Mouse (Mus musculus) lung, embryonic 14.5 days (tissue): ENCODE results near the gene Runx1. TPM values are rescaled to one million over a fixed set of nuclear protein-coding genes. Genes with fewer than 3 reads are reported as not detected.

Experiments used
- ATAC-seq: fragments of 200-750 bp; cut with Nextera tagmentation; 2 replicates; pipeline ENCODE4 v1.8.0; 2017; ENCODE audit warnings: mild to moderate bottlenecking, moderate TSS enrichment, moderate library complexity; ENCODE audit not compliant: insufficient read depth
- DNase-seq: peaks from one replicate; pipeline ENCODE4 v3.0.0-alpha.2; 2015
- H3K27ac ChIP-seq: fragments of 300-500 bp; sonication (generic); 2 replicates; pipeline ENCODE4 v1.5.1; 2014; ENCODE audit warnings: low read depth, mild to moderate bottlenecking, moderate library complexity
- H3K27me3 ChIP-seq: fragments of 300-500 bp; sonication (generic); 2 replicates; pipeline ENCODE4 v1.6.1; 2014; ENCODE audit warnings: low read length, control low read depth; ENCODE audit not compliant: insufficient read depth
- H3K36me3 ChIP-seq: fragments of 300-500 bp; sonication (generic); 2 replicates; pipeline ENCODE4 v1.6.1; 2014; ENCODE audit warnings: control low read depth; ENCODE audit not compliant: insufficient read depth
- H3K4me1 ChIP-seq: fragments of 300-500 bp; sonication (generic); 2 replicates; pipeline ENCODE4 v1.6.1; 2014; ENCODE audit warnings: antibody characterized with exemption, control low read depth; ENCODE audit not compliant: insufficient read depth
- H3K4me2 ChIP-seq: fragments of 300-500 bp; sonication (generic); 2 replicates; pipeline ENCODE4 v1.6.1; 2014; ENCODE audit warnings: mild to moderate bottlenecking
- H3K4me3 ChIP-seq: fragments of 300-500 bp; sonication (generic); 2 replicates; pipeline ENCODE4 v1.5.1; 2014; ENCODE audit warnings: low read depth, low read length
- H3K9ac ChIP-seq: fragments of 300-500 bp; sonication (generic); 2 replicates; pipeline ENCODE4 v1.6.1; 2014
- H3K9me3 ChIP-seq: fragments of 300-500 bp; sonication (generic); 2 replicates; pipeline ENCODE4 v1.6.1; 2016; ENCODE audit warnings: low read depth, low read length, control low read depth
- CTCF ChIP-seq: IDR thresholded peaks from 2 replicates; pipeline ENCODE4 v1.5.1; 2016; ENCODE audit warnings: antibody characterized with exemption, low read depth
- WGBS: fragments of 180-500 bp; shearing (Covaris S2); extraction: QIAGEN DNeasy Blood & Tissue Kit; methylation state at CpG from one replicate; pipeline ENCODE4 v1.1.7; 2014; 5-methylcytosine and 5-hydroxymethylcytosine counted together
- polyA plus RNA-seq: library from polyadenylated mRNA; unstranded; fragments of >200 nt; fragmentation: Nextera tagmentation; extraction: Ambion mirVana; gene quantifications from 2 replicates; pipeline ENCODE4 v1.2.1, GENCODE M21; 2014

The Runx1 gene
- polyA plus RNA-seq, 1 experiment from 2014 or later = 10.8 TPM

- peak overlapping the region; percentile 21; the same call in 1 of the 2 replicates for H3K4me2 ChIP-seq
- ATAC-seq (no peak), DNase-seq (no peak)
- TF ChIP-seq CTCF = no peak
- H3K27ac ChIP-seq = peak overlapping the region; percentile 46; the same call in 1 of the 2 replicates
- no peaks in the 10 kb centered on the region for H3K27me3 ChIP-seq
- no peaks in the 10 kb centered on the region for H3K9me3 ChIP-seq
- H3K4me3 ChIP-seq = peak overlapping the region; percentile 18; the same call in 1 of the 2 replicates
- H3K36me3 ChIP-seq = no peaks in the 10 kb centered on the region
- H3K4me1 ChIP-seq = 0 out of 2 replicates have a peak, but pooled peaks cover 4% of the 10 kb centered on the region
- H3K9ac ChIP-seq = no peak overlapping the region
- 55% methylated on average over 18 of the region's 18 CpGs for WGBS
These were observed 625 bp downstream of the Runx1 start for GRCm38 (mm10) chr16:92825204-92825843.

- Histone ChIP-seq H3K4me1 (0 out of 2 replicates have a peak, but pooled peaks cover 3% of the 10 kb centered on the region), H3K27ac (peak overlapping the region; percentile 46; the same call in 1 of the 2 replicates), H3K9ac (no peak overlapping the region), H3K36me3 (no peaks in the 10 kb centered on the region), H3K4me3 (peak overlapping the region; percentile 18; the same call in 1 of the 2 replicates), H3K9me3 (no peaks in the 10 kb centered on the region), H3K4me2 (peak overlapping the region; percentile 21; the same call in 1 of the 2 replicates), H3K27me3 (no peaks in the 10 kb centered on the region)
- WGBS = 76% methylated on average over 9 of the region's 9 CpGs
- ATAC-seq = no peak
- DNase-seq = no peak
- TF ChIP-seq CTCF = no peak
These were observed 1.2 kb downstream of the Runx1 start for GRCm38 (mm10) chr16:92824723-92825203.

GRCm38 (mm10) chr16:92824003-92824722 lies 1.8 kb downstream of the Runx1 start:
- H3K27me3 ChIP-seq = no peaks in the 10 kb centered on the region
- no peaks in the 10 kb centered on the region for H3K9me3 ChIP-seq
- H3K4me1 ChIP-seq = 0 out of 2 replicates have a peak, but pooled peaks cover 3% of the 10 kb centered on the region
- DNase-seq = no peak
- no peak for TF ChIP-seq CTCF
- H3K27ac ChIP-seq = no peak overlapping the region
- ATAC-seq = 0 out of 2 replicates have a peak, but pooled peaks have one; percentile 16
- peak overlapping the region; percentile 21; the same call in 1 of the 2 replicates for H3K4me2 ChIP-seq
- 69% methylated on average over 6 of the region's 6 CpGs for WGBS
- H3K9ac ChIP-seq = no peak overlapping the region
- H3K36me3 ChIP-seq = no peaks in the 10 kb centered on the region
- peak overlapping the region; percentile 18; the same call in 1 of the 2 replicates for H3K4me3 ChIP-seq

DNA sequence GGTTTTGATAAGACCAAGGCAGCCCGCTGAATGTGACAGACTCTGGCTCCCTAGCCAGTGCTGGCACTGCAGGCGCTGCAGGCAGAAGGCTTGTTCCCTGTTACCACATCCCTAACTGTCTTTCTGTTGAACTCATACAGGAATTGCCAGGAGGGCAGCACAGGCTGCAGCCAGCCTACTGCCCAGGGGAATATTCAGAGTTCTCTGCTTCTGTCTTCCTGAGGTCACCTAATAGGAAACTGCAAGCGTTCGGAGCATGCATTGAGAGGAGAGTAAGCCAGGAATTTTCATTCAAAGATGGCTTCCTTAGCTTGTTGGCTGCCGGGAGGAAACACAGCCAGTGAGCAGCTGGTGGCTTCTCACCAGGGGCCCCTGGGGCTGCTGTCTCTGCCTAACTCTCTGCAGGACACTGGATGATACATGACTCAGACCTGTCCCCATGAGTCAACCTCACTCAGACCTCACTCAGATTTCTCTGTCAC lies 2.5 kb downstream of the Runx1 start:
- Histone ChIP-seq H3K36me3 (no peaks in the 10 kb centered on the region), H3K4me2 (peak overlapping the region; percentile 25; the same call in 1 of the 2 replicates), H3K27me3 (no peaks in the 10 kb centered on the region), H3K27ac (0 out of 2 replicates have a peak overlapping the region, but pooled peaks have one; percentile 42), H3K9me3 (no peaks in the 10 kb centered on the region), H3K4me3 (no peak overlapping the region), H3K4me1 (0 out of 2 replicates have a peak, but pooled peaks cover 3% of the 10 kb centered on the region), H3K9ac (no peak overlapping the region)
- DNase-seq = no peak
- 0 out of 2 replicates have a peak, but pooled peaks have one; percentile 18 for ATAC-seq
- WGBS = 40% methylated on average over 5 of the region's 5 CpGs
- no peak for TF ChIP-seq CTCF

GRCm38 (mm10) chr16:92822676-92823075 lies 3.3 kb downstream of the Runx1 start:
- no peaks in the 10 kb centered on the region for H3K27me3 ChIP-seq
- DNase-seq = no peak
- TF ChIP-seq CTCF = no peak
- H3K36me3 ChIP-seq = no peaks in the 10 kb centered on the region
- no peak overlapping the region for H3K4me3 ChIP-seq
- H3K4me1 ChIP-seq = no peaks in the 10 kb centered on the region
- H3K27ac ChIP-seq = no peak overlapping the region
- no peaks in the 10 kb centered on the region for H3K9me3 ChIP-seq
- 76% methylated on average over 12 of the region's 12 CpGs for WGBS
- H3K4me2 ChIP-seq = no peak overlapping the region
- no peak for ATAC-seq
- H3K9ac ChIP-seq = no peak overlapping the region

GRCm38 (mm10) chr16:92821938-92822629 lies 3.9 kb downstream of the Runx1 start:
- H3K4me2 ChIP-seq = no peak overlapping the region
- no peak overlapping the region for H3K9ac ChIP-seq
- H3K36me3 ChIP-seq = no peaks in the 10 kb centered on the region
- H3K27me3 ChIP-seq = no peaks in the 10 kb centered on the region
- no peaks in the 10 kb centered on the region for H3K4me1 ChIP-seq
- WGBS = 58% methylated on average over 14 of the region's 14 CpGs
- TF ChIP-seq CTCF = no peak
- DNase-seq (no peak), ATAC-seq (no peak; the same call in 1 of the 2 replicates)
- no peak overlapping the region for H3K27ac ChIP-seq
- no peak overlapping the region for H3K4me3 ChIP-seq
- H3K9me3 ChIP-seq = no peaks in the 10 kb centered on the region
